Mouse (Mus musculus) embryonic fibroblast, embryonic 13.5 days (primary cell): ENCODE measurements at regions not wholly inside any gene's neighbourhood (a gene's known extent, or its start where the extent isn't known, plus 50 kb on each side); places are given as distances from the start of the nearest gene placed in this dataset.

ENCODE experiments used
- CTCF ChIP-seq: IDR thresholded peaks from 2 replicates; pipeline ENCODE4 v1.5.1; 2011; ENCODE audit warnings: mild to moderate bottlenecking, control low read depth, low read length, moderate library complexity, borderline replicate concordance; ENCODE audit not compliant: insufficient read depth
- POLR2A ChIP-seq: IDR thresholded peaks from 2 replicates; pipeline ENCODE4 v1.6.1; 2011; ENCODE audit warnings: low read depth, mild to moderate bottlenecking, control low read depth, low read length, moderate library complexity

DNA sequence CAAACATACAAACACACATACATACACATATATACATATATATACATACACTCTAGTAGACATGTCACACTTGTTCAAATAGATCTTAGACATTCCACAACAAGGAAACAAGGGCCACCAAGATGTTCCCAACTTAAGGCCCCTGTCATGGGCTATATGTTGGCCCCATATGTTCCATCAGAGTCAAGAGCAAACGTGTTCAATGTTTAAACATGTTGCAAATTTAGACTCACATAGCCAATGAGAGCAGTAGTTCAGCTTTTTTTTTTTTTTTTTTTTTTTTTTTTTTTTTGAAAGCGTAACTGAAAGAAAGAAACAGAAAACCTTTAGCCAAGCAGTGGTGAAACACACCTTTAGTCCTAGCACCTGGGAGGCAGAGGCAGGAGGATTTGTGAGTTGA is 183.0 kb upstream of the Jarid2 start:
- TF ChIP-seq CTCF (no peak), POLR2A (no peak)
